Mouse (Mus musculus): Measurements from ENCODE around the gene Cyb5r1. TPM values are rescaled to one million over a fixed set of nuclear protein-coding genes. Genes with fewer than 3 reads are reported as not detected.

Gene Cyb5r1
- total RNA-seq (2015) (54.5 and 69.7 TPM in 2 replicates), total RNA-seq (2017) (43.8 and 46.8 TPM in 2 replicates)

DNA sequence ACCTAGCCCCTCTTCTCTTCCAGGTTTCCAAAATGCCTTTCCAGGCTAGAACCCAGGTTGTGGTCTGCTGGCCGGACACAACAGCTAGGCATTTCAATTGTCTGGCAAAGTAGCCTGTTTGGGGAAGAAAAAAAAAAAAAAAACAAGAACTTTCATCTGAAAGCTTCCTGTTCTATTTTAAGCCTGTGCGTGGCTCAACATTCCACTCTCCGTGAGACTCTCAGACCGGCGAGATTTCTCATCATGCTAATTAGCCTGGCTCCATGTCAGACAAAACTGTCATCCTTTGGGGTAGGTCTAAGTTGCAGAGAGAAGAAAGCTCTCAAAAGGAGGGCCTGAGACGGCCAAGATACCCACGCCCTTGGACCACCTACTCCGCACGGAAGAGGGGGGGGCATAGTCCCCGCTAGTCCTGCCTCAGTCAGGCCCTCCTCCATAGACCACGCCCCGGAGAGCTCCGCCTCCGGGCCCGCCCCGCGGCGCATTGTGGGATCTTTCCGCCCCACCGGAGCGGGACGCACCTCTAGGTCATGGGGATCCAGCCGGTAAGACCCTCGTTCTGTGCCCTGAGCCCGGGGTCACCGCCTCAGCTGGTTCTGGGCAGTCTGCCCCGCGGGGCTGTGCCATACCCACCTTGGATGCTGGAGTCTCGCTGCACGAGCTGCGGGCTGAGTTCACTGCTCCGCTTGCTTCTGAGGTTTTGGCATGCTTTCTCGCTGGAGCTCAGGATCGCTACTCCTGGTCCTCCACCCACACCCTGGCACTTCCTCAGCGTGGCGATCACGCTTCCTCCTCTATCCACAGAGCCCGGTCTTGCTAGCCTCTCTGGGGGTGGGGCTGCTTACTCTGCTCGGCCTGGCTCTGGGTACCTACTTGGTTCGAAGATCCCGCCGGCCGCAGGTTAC, at the start of gene Cyb5r1:
Gene Cyb5r1 (plus strand): TSS at position 51 of the 905 bp plus-strand sequence.
- peak; percentile 94 for ATAC-seq (ENCODE audit: poor library complexity, severe bottlenecking)

DNA sequence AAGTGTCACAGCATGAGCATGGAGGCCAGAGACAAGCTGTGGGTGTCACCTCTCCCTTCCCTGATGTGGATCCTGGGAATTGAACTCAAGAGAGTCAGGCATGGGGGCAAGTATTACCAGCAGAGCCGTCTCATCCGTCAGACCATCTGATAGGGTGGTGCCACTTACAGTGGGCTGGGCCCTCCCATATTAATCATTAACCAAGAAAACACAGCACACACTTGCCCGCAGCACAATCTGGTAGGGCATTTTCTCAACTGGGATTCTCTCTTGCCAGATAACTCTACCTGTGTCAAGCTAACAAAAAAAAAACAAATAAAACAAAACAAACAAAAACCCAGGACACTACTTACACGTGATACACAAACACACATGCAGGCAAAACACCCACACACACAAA, 47.9 kb upstream of the Cyb5r1 start:
- no peak for ATAC-seq (ENCODE audit: poor library complexity, severe bottlenecking)

DNA sequence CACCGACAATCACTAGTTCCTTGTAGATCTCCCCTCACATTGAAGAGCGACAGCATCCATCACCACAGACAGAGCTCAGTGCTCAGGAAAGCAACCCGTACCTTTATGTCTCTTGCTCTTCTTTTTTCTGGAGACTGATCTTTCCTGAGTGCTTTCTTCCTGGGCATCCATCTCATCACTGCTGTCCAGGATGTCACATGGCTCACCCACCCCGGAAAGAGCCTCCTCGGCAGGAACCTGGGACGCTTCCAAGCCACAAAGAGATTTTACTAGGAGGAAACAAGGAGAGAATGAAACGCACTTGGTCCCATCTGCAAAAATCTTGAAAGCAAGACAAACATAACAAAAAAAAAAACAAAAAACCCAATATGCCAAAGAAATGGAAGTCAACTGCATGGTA, 44.7 kb upstream of the Cyb5r1 start:
- ATAC-seq (ENCODE audit: poor library complexity, severe bottlenecking) = no peak

DNA sequence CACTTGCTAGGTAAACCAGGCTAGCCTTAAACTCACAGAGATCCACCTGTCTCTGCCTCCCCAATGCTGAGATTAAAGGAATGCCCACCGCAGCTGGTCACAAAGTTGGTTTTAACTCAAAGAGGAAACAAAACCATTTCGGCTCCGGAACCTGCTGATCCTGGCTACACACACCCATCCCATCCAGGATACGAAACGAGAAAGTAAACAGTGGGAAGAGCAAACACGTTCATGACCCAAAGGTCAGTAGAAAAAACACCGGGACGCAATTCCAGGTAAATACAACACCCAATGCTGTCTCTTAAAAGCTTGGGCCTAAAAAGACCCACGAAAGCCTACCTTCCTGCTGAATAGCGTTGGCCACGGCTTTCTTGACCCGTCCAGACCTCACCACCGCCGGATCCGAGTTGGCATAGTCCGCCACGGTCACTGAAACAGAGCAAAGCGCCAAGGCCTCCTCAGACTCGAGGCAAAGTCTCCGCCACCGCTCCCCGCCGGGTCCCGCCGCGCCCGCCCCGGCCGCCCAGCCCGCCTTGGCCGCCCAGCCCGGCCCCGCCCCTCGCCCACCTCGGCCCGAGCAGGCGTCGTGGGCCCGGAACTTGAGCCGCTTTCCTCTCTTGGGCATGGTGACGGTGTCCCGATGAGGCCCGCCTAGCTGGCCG, 44.0 kb upstream of the Cyb5r1 start:
- peak; percentile 12; the same call in 1 of the 2 replicates for ATAC-seq (ENCODE audit: poor library complexity, severe bottlenecking)

- ATAC-seq (ENCODE audit: poor library complexity, severe bottlenecking) = peak; percentile 100
Measured at GRCm38 (mm10) chr1:134361857-134362212, 43.5 kb upstream of the Cyb5r1 start, which contains the start of gene Tmem183a. Gene Tmem183a (minus strand): TSS chr1:134361979.

DNA sequence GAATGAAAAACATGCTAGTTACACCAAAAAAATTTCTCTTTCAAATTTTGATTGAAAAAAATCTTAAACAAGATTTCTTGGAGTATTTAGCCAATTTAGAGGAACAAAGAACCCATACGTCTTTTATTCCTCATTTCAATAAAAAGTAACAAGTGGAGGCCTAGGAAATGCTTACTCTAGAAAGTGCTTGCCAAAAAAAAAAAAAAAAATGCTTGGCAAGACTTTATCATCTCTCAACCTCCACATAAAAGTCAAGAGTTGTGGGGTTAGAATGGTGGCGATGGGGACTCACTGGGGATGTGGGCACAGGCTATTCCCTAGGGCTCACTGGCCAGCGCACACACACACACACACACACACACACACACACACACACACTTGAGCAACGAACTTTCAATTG, 42.2 kb upstream of the Cyb5r1 start:
- no peak for ATAC-seq (ENCODE audit: poor library complexity, severe bottlenecking)

- no peak for ATAC-seq (ENCODE audit: poor library complexity, severe bottlenecking)
Measured at GRCm38 (mm10) chr1:134365491-134365890, 39.9 kb upstream of the Cyb5r1 start.

DNA sequence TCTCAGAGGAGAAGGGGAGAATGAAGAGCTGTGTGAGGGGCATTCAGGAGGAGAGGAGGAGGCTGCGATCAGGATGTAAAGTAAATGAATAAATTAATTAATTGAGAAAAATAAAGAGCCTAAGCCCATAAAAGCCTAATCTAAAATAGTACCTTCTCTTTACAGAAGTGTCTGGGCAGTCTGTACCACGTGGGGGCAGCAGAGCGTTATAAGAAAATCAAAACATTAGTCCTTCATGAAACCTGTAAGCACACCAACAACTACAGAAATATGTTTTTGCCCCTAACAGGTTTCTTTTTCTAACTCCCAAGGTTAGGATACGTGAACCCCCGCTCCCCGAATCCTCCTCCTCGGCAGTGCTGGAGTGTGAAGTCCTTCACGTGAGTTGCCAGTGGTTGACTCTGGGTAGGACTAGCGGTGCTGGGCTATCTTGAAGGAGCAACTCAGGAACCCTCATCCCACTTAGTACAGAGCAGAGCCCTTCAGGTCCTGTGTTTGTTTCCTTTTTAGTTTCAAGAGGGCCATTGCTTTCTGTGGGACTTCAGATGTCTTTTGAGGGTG, 36.5 kb upstream of the Cyb5r1 start:
- peak; percentile 72 for ATAC-seq (ENCODE audit: poor library complexity, severe bottlenecking)

GRCm38 (mm10) chr1:134374124-134374523, 31.2 kb upstream of the Cyb5r1 start:
- ATAC-seq (ENCODE audit: poor library complexity, severe bottlenecking) = no peak

GRCm38 (mm10) chr1:134381051-134381450, 24.3 kb upstream of the Cyb5r1 start:
- no peak for ATAC-seq (ENCODE audit: poor library complexity, severe bottlenecking)

GRCm38 (mm10) chr1:134381795-134382625, 23.3 kb upstream of the Cyb5r1 start:
- no peak for ATAC-seq (ENCODE audit: poor library complexity, severe bottlenecking)

- no peak for ATAC-seq (ENCODE audit: poor library complexity, severe bottlenecking)
Measured at GRCm38 (mm10) chr1:134384581-134384980, 20.8 kb upstream of the Cyb5r1 start.

DNA sequence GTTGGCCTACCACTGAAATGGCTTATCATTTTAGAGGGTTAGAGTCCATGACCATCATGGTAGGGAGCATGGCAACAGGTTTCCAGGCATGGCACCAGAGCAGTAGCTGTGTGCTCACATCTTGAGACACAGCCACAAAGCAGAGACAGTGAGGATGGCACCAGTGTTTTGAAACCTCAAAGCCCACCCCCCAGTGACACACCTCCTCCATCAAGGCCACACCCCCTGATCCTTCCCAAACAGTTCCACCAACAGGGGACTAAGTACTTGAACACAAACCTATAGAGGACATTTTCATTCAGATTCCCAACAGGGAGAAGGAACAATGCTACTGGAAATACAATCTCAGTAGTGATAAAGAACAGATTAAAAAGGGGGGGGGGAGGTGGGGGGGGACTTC, 20.2 kb upstream of the Cyb5r1 start:
- ATAC-seq (ENCODE audit: poor library complexity, severe bottlenecking) = no peak

- ATAC-seq (ENCODE audit: poor library complexity, severe bottlenecking) = no peak
Measured at GRCm38 (mm10) chr1:134385666-134386065, 19.7 kb upstream of the Cyb5r1 start, which contains the start of gene 4933406M09Rik. Gene 4933406M09Rik (plus strand): TSS chr1:134385940.

DNA sequence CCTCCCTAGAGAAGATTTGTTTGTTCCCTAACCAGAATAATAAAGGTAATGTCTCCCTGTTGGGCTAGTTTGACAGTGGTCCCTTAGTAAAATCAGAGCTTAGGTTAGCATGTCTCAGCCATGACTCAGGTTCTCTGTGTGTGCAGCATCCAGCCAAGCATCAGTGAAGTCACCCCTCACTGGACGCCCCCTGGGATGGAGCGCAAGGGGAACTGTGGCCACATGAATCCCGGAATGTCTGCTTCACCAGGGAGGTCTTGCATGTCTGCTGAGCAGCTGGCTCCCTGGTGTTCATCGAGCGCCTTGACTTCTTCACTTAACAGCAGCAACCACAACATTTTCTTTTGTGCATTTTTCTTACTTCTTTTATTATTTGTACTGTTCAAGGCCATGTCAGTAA, 11.5 kb upstream of the Cyb5r1 start:
- no peak for ATAC-seq (ENCODE audit: poor library complexity, severe bottlenecking)

DNA sequence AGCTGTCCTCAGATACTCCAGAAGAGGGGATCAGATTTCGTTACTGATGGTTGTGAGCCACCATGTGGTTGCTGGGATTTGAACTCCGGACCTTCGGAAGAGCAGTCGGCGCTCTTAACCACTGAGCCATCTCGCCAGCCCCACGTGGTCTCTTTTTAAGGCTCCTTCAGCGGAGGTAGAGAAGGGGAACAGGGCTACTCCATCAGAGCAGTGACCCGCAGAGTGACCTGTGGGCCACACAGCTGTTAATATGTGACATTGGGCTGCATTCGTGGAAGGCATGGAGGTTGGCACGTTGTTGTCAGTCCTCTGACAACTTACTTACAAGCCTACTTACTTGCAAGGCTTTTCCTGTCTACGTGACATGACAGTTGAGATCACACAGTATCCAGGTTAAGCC, 7.1 kb upstream of the Cyb5r1 start:
- no peak for ATAC-seq (ENCODE audit: poor library complexity, severe bottlenecking)

DNA sequence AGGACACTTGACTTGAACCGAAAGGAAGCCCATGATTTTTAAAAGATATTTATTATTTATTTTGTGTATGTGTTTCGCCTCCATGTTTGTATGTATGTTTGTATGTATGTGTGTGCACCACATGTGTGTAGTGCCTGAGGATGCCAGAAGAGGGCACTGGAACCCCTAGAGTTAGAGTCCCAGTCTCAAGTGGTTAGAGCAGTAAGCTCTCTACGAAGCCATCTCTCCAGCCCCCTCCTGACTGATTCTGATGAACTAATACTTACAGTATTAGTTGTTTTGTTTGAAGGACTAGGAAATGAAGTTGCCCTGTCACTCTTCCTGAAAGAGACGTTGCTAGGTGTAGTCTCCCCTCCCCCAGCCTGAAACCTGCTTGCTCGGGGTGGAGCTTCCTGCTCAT, 5.6 kb upstream of the Cyb5r1 start:
- 0 out of 2 replicates have a peak, but pooled peaks have one; percentile 49 for ATAC-seq (ENCODE audit: poor library complexity, severe bottlenecking)

- ATAC-seq (ENCODE audit: poor library complexity, severe bottlenecking) = peak; percentile 43
Measured at GRCm38 (mm10) chr1:134406414-134406771, 1.0 kb downstream of the Cyb5r1 start.

DNA sequence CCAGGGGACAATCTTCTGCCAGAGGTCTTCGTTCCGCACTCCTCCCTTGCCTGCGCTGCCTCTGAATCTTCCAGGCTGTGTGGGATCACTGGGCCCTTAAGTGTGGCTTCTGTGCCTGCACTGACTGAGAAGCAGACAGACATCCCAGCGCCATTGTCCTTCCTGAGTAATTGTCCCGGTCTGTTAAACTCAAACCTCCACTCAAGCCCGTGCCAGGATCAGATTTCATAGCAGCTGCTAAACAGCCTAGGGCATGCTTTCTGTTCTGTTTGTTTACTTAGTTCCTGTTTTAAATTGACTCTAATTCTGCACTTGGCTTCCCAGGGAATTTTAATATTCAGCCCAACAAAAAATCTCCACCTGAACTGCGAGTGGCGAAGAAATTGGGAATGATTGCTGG, 2.7 kb downstream of the Cyb5r1 start:
- no peak for ATAC-seq (ENCODE audit: poor library complexity, severe bottlenecking)

GRCm38 (mm10) chr1:134411706-134412629, 6.6 kb downstream of the Cyb5r1 start:
- no peak for ATAC-seq (ENCODE audit: poor library complexity, severe bottlenecking)

Measured in megakaryocyte, adult 5-6 weeks (primary cell).